Mouse (Mus musculus): ENCODE data around the gene Sema6d.

GRCm38 (mm10) chr2:124126853-124127252, 37.1 kb downstream of the Sema6d start:
- TF ChIP-seq CTCF (IDR thresholded peaks at IDR 0.05; ENCODE audit: low read depth, low read length) = no peak
- TF ChIP-seq POLR2A (IDR thresholded peaks at IDR 0.05; ENCODE audit: insufficient read depth, low read length) = no peak
- no peak for TF ChIP-seq EP300 (IDR thresholded peaks at IDR 0.05; ENCODE audit: insufficient read depth, low read depth, low read length)

Measured in ES-Bruce4 (cell line).